Mouse (Mus musculus) embryonic stem cell, embryonic (primary cell): ENCODE results near the gene 4921524J17Rik.

Source experiments
- CTCF ChIA-PET, 4 experiments: fragments of 300-600 bp in 2 of 4; fragments of 350-600 bp in 2 of 4; sonication (Branson Sonifier 250); formaldehyde crosslinking; loops; one replicate each; lab custom pipeline; 2022; ENCODE audit warnings: inconsistent platforms in 2 of 4; lab: Charles Lee
- POLR2A ChIA-PET, 4 experiments: fragments of 300-600 bp in 2 of 4; fragments of 350-600 bp in 2 of 4; sonication (Branson Sonifier 250); formaldehyde crosslinking; loops; one replicate each; lab custom pipeline; 2022; ENCODE audit warnings: antibody characterized with exemption in 4 of 4, inconsistent platforms in 1 of 4; lab: Charles Lee

Gene 4921524J17Rik

DNA sequence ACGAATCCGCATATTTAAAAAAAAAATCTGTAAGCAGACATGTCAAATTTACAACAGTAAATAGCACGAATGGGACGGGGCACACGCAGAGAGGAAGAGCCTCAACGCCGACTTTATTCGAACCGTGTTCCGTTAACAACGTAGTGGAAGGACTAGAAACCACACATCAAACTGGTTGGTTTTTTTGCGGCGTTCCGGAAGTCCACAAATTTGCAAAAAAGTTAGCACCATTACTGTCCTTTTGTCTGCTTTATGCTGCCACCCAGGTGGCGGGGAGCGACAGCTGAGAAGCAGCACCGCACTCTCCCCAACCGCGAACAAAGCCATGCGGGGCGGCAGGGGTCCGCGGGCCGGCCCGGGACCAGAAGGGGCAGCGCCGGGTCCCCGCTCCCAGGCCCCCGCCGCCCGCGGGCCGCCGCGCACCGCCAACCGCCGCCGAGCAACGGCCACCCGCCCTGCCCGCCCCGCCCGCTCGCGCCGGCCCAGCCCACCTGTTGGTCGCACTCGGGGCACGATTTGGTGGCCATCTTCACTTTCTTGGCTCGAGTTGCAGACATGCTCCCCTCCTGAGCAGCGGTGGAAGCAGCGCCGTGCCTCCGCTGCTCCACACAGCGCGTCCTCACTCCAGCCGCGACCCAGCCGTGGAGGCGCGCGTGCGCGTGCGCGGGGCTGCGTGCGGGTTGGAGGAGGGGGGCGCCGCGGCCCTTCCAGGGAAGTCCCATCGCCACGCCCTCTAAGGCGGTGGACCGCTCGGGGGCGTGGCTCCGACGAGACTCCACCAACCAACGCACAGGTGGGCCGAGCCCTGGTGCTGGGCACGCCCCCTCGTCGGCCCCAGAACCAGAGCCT is at the start of gene 4921524J17Rik:
Gene 4921524J17Rik (minus strand): TSS at position 666 of the 849 bp plus-strand sequence.
- ChIA-PET CTCF (interaction anchor here in 1 of 4 experiments (0.7 kb wide), 1 partner anchor 1378 kb away, joined by 3 read pairs; no protein-coding TSS in a partner anchor), POLR2A (interaction anchor here in 1 of 4 experiments (0.5 kb wide), 1 partner anchor 20 kb away, joined by 4 read pairs; no protein-coding TSS in a partner anchor)

GRCm38 (mm10) chr8:85482427-85482826 is 49.8 kb upstream of the 4921524J17Rik start:
- POLR2A ChIA-PET = interaction anchor here in 3 of 4 experiments (0.6 to 17.5 kb wide), 35 partner anchors 9 to 569 kb away, joined by 3 to 255 read pairs (median 4); partner anchors contain the start of gene Gpt2 (in 2 of the 3)
- CTCF ChIA-PET = interaction anchor here (0.5 to 2.2 kb wide), 32 partner anchors 9 to 1031 kb away, joined by 3 to 16 read pairs (median 4); partner anchors contain the start of gene Gpt2 (in 1 of the 4)

GRCm38 (mm10) chr8:85481900-85482299 is 49.3 kb upstream of the 4921524J17Rik start:
- ChIA-PET CTCF (interaction anchor here (0.6 to 2.2 kb wide), 29 partner anchors 9 to 1255 kb away, joined by 3 to 16 read pairs (median 4); partner anchors contain the start of gene Gpt2 (in 1 of the 4)), POLR2A (interaction anchor here (0.6 to 17.5 kb wide), 39 partner anchors 9 to 1216 kb away, joined by 3 to 255 read pairs (median 4); partner anchors contain the start of gene Gpt2 (in 2 of the 4))

GRCm38 (mm10) chr8:85479710-85480109 is 47.1 kb upstream of the 4921524J17Rik start:
- POLR2A ChIA-PET = interaction anchor here in 1 of 4 experiments (0.7 kb wide), 1 partner anchor 1071 kb away, joined by 4 read pairs; no protein-coding TSS in a partner anchor

GRCm38 (mm10) chr8:85478397-85478796 is 45.8 kb upstream of the 4921524J17Rik start:
- ChIA-PET POLR2A (interaction anchor here in 3 of 4 experiments (0.6 to 2.3 kb wide), 11 partner anchors 8 to 77 kb away, joined by 3 to 15 read pairs (median 4); no protein-coding TSS in a partner anchor), CTCF (interaction anchor here in 2 of 4 experiments (0.6 to 1.2 kb wide), 2 partner anchors 9 to 48 kb away, joined by 3 to 15 read pairs; no protein-coding TSS in a partner anchor)

More at GRCm38 (mm10) chr8:85479710-85480109, 47.1 kb upstream of the 4921524J17Rik start:
- CTCF ChIA-PET = no interaction called here

DNA sequence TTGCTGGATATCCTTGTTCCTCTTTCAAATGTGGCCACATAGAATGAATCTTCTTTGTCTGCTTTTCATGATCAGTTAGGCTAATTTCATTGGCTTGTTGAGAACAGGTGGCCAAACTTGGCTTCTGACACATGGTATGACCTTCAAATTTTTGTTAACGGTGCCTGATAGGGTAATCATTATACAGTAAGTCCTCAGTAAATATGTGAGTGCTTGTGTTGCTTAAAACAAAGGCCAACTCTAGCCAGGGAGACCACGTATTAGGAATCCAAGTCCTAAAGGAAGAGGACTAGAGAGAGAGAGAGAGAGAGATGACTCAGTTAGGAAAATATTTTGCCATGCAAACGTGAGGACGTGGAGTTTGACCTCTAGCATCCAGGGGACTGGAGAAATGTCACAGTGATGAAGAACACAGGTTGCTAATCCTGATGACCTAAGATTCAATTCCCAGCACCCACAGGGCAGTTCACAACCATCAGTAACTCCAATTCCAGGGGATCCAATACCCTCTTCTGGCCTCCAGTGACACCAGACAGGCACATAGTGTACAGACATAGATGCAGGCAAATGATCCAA is 44.4 kb upstream of the 4921524J17Rik start:
- ChIA-PET POLR2A (interaction anchor here in 1 of 4 experiments (2.3 kb wide), 1 partner anchor 11 kb away, joined by 15 read pairs; no protein-coding TSS in a partner anchor), CTCF (no interaction called here)

DNA sequence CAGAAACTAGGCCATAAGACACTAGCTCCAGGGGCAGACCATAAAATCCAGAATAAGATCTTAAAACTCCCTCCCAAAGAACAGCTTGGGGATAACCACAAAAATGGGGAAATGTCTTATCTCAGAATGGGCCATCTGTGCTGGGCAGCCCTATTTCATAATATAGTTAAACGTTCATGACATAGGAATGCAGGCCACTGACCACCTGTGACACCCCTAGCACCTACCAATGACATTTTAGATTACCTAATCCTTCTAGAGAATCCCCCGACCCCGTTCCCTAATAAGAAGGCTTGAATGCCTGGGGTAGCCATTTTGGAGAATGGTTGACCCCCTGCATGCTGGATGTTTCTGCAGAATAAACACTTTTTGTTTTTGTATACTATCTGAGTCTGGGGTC is 42.3 kb upstream of the 4921524J17Rik start:
- ChIA-PET POLR2A (interaction anchor here in 2 of 4 experiments (0.9 to 1.2 kb wide), 6 partner anchors 13 to 55 kb away, joined by 3 to 5 read pairs (median 4); no protein-coding TSS in a partner anchor), CTCF (no interaction called here)

DNA sequence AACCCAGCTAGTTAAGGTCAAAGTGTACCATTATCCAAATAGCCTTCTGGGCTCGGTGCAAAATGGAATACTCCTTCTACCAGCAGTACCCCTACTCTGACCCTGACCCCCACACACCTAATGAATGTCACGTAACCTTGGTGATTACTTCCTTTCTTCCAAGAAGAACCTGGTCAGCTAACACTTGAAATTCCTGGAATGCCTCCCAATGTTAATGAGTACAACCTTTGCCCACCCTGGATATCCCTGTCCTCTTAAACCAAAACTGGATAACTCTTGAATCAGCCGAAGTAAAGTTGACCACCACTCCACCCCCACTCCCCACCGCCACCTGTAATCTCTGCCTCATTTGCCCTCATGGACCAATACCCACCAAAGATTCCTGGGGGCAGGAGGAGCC is 40.6 kb upstream of the 4921524J17Rik start:
- ChIA-PET POLR2A (interaction anchor here (0.5 to 9.6 kb wide), 119 partner anchors 8 to 1410 kb away, joined by 3 to 255 read pairs (median 5); partner anchors contain the start of genes Gpt2 (in 3 of the 4), Dhps (in 2 of the 4), Dnaja2 (in 2 of the 4) and Gm10638 (in 1 of the 4)), CTCF (interaction anchor here (0.6 to 2.3 kb wide), 18 partner anchors 9 to 130 kb away, joined by 3 to 21 read pairs (median 4); partner anchors contain the start of gene Gpt2 (in 1 of the 4))

- ChIA-PET CTCF (interaction anchor here (0.6 to 2.3 kb wide), 24 partner anchors 9 to 505 kb away, joined by 3 to 21 read pairs (median 4); partner anchors contain the start of gene Gpt2 (in 1 of the 4)), POLR2A (interaction anchor here (0.6 to 9.6 kb wide), 128 partner anchors 9 to 1411 kb away, joined by 3 to 255 read pairs (median 5); partner anchors contain the start of genes Gpt2 (in 3 of the 4), Dhps (in 2 of the 4), Dnaja2 (in 2 of the 4) and Gm10638 (in 1 of the 4))
Measured at GRCm38 (mm10) chr8:85472800-85473199, 40.2 kb upstream of the 4921524J17Rik start.

GRCm38 (mm10) chr8:85470753-85471152 is 38.1 kb upstream of the 4921524J17Rik start:
- CTCF ChIA-PET = no interaction called here
- POLR2A ChIA-PET = interaction anchor here in 2 of 4 experiments (0.8 to 9.6 kb wide), 6 partner anchors 8 to 399 kb away, joined by 4 to 255 read pairs (median 6); partner anchors contain the start of genes Dhps (in 1 of the 2) and Gpt2 (in 1 of the 2)

DNA sequence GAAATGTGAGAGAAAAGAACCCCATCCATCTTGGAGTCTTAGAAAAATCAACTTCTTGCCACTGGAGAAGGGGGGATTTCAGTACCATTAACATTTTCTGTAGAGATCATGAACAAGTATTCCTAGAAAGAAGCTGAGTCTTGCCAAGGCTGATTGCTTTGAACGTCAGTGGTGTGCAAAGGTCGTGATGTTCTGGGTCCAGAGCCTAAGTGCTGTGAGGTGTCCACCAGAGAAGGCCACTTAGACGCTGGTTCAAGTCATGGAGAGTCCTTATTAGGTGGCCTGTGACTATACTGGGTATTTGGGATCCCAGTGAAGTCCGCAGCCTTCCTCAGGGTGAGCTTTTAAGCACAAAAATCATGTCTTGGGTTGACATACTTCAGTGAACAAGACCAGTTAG is 33.4 kb upstream of the 4921524J17Rik start:
- ChIA-PET POLR2A (interaction anchor here in 2 of 4 experiments (1.7 to 9.6 kb wide), 3 partner anchors 16 to 27 kb away, joined by 3 to 255 read pairs (median 6); partner anchors contain the start of gene Gpt2 (in 1 of the 2)), CTCF (interaction anchor here in 1 of 4 experiments (0.6 kb wide), 1 partner anchor 14 kb away, joined by 8 read pairs; no protein-coding TSS in a partner anchor)

- ChIA-PET POLR2A (interaction anchor here in 3 of 4 experiments (0.7 to 9.6 kb wide), 5 partner anchors 8 to 45 kb away, joined by 3 to 255 read pairs (median 39); partner anchors contain the start of gene Gpt2 (in 1 of the 3)), CTCF (interaction anchor here in 1 of 4 experiments (0.5 kb wide), 1 partner anchor 17 kb away, joined by 12 read pairs; no protein-coding TSS in a partner anchor)
Measured at GRCm38 (mm10) chr8:85464316-85464715, 31.7 kb upstream of the 4921524J17Rik start.

DNA sequence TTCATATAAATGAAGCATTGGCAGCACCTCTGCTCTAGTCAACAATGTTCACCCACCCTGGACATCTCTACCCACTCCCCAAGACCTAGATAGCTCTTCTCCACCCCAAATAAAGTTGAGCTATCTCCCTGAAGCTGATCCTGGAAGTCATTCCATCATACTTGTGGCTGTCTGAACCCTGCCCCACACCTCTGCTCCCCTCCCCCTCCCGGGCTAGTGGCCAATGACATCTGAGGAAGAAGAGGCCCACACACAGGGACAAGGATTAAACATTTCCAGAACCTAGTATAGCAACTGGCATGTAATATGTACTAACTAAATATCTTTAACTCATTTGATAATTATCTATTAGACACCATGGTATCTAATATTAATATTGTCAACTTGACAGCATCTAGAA is 29.8 kb upstream of the 4921524J17Rik start:
- ChIA-PET CTCF (interaction anchor here (0.5 to 3.3 kb wide), 13 partner anchors 10 to 306 kb away, joined by 3 to 21 read pairs (median 6); no protein-coding TSS in a partner anchor), POLR2A (interaction anchor here (0.6 to 5.3 kb wide), 17 partner anchors 8 to 131 kb away, joined by 3 to 48 read pairs (median 4); no protein-coding TSS in a partner anchor)

GRCm38 (mm10) chr8:85461377-85461776 is 28.7 kb upstream of the 4921524J17Rik start:
- CTCF ChIA-PET = interaction anchor here (0.6 to 3.3 kb wide), 29 partner anchors 8 to 1162 kb away, joined by 3 to 21 read pairs (median 4); no protein-coding TSS in a partner anchor
- POLR2A ChIA-PET = interaction anchor here (0.8 to 5.3 kb wide), 19 partner anchors 9 to 132 kb away, joined by 3 to 48 read pairs (median 4); partner anchors contain the start of gene Dnaja2 (in 1 of the 4)

DNA sequence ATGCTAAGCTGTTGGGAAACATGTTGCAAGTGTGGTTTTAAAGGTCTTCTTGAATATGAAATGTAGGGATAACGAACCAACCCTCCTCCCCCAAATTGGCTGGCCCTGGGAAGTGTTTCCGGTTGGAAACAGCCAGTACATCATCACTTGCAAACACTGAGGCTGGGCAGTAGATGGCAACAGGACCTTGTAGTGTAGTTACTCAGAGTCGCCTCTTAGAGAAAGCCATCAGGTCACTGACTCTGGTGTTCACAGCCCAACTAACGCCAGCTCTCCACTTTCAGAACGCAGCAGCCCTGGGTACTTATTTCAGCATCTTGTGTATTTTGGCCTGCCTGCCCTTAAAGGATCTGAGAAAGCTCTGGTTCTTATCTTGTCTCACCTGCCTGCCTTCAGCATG is 28.2 kb upstream of the 4921524J17Rik start:
- ChIA-PET POLR2A (interaction anchor here in 3 of 4 experiments (0.6 to 5.3 kb wide), 17 partner anchors 10 to 132 kb away, joined by 3 to 48 read pairs (median 3); partner anchors contain the start of gene Dnaja2 (in 1 of the 3)), CTCF (interaction anchor here in 3 of 4 experiments (0.6 to 3.3 kb wide), 19 partner anchors 9 to 239 kb away, joined by 3 to 21 read pairs (median 6); no protein-coding TSS in a partner anchor)

- ChIA-PET POLR2A (interaction anchor here in 2 of 4 experiments (0.9 to 1.4 kb wide), 2 partner anchors 9 to 23 kb away, joined by 3 to 4 read pairs; no protein-coding TSS in a partner anchor), CTCF (interaction anchor here in 2 of 4 experiments (0.6 to 1.1 kb wide), 3 partner anchors 13 to 208 kb away, joined by 3 to 8 read pairs (median 3); no protein-coding TSS in a partner anchor)
Measured at GRCm38 (mm10) chr8:85459582-85459981, 26.9 kb upstream of the 4921524J17Rik start.
